Mouse (Mus musculus): ENCODE results near the gene Rgl2. TPM values are rescaled to one million over a fixed set of nuclear protein-coding genes. Genes with fewer than 3 reads are reported as not detected.
A peak's percentile ranks its signal among the peaks of the same experiment; 100 is the strongest.

Rgl2 gene
- total RNA-seq, 2 experiments from 2014 or later, result 5.2 to 9.7 TPM

- peak; percentile 68 for ATAC-seq (replicated peaks; ENCODE audit: low FRiP score, poor library complexity, severe bottlenecking)
Measured at GRCm38 (mm10) chr17:33919351-33920281, 9.7 kb upstream of the Rgl2 start.

- ATAC-seq (replicated peaks; ENCODE audit: low FRiP score, poor library complexity, severe bottlenecking), result peak; percentile 61
Measured at GRCm38 (mm10) chr17:33920282-33921097, 8.9 kb upstream of the Rgl2 start.

- ATAC-seq (replicated peaks; ENCODE audit: low FRiP score, poor library complexity, severe bottlenecking), result no peak
Measured at GRCm38 (mm10) chr17:33921361-33921760, 8.0 kb upstream of the Rgl2 start.

- no peak for ATAC-seq (replicated peaks; ENCODE audit: low FRiP score, poor library complexity, severe bottlenecking)
Measured at GRCm38 (mm10) chr17:33924577-33925283, 4.6 kb upstream of the Rgl2 start.

- ATAC-seq (replicated peaks; ENCODE audit: low FRiP score, poor library complexity, severe bottlenecking), result no peak
Measured at GRCm38 (mm10) chr17:33925406-33926116, 3.8 kb upstream of the Rgl2 start.

- no peak for ATAC-seq (replicated peaks; ENCODE audit: low FRiP score, poor library complexity, severe bottlenecking)
Measured at GRCm38 (mm10) chr17:33926207-33926932, 3.0 kb upstream of the Rgl2 start.

- no peak for ATAC-seq (replicated peaks; ENCODE audit: low FRiP score, poor library complexity, severe bottlenecking)
Measured at GRCm38 (mm10) chr17:33928251-33928947, 944 bp upstream of the Rgl2 start.

GRCm38 (mm10) chr17:33930280-33931158 is 1.2 kb downstream of the Rgl2 start:
- no peak for ATAC-seq (replicated peaks; ENCODE audit: low FRiP score, poor library complexity, severe bottlenecking)

GRCm38 (mm10) chr17:33931159-33931866 is 2.0 kb downstream of the Rgl2 start:
- ATAC-seq (replicated peaks; ENCODE audit: low FRiP score, poor library complexity, severe bottlenecking), result no peak

GRCm38 (mm10) chr17:33931947-33932346 is 2.6 kb downstream of the Rgl2 start:
- no peak for ATAC-seq (replicated peaks; ENCODE audit: low FRiP score, poor library complexity, severe bottlenecking)

GRCm38 (mm10) chr17:33932448-33932847 is 3.1 kb downstream of the Rgl2 start:
- no peak for ATAC-seq (replicated peaks; ENCODE audit: low FRiP score, poor library complexity, severe bottlenecking)

GRCm38 (mm10) chr17:33932970-33933369 is 3.6 kb downstream of the Rgl2 start:
- no peak for ATAC-seq (replicated peaks; ENCODE audit: low FRiP score, poor library complexity, severe bottlenecking)

- no peak for ATAC-seq (replicated peaks; ENCODE audit: low FRiP score, poor library complexity, severe bottlenecking)
Measured at GRCm38 (mm10) chr17:33935422-33936055, 6.2 kb downstream of the Rgl2 start.

- ATAC-seq (replicated peaks; ENCODE audit: low FRiP score, poor library complexity, severe bottlenecking), result no peak
Measured at GRCm38 (mm10) chr17:33936993-33937392, 7.7 kb downstream of the Rgl2 start.

- ATAC-seq (replicated peaks; ENCODE audit: low FRiP score, poor library complexity, severe bottlenecking), result no peak
Measured at GRCm38 (mm10) chr17:33938783-33939182, 9.4 kb downstream of the Rgl2 start.

GRCm38 (mm10) chr17:33940206-33940805 is 11.0 kb downstream of the Rgl2 start, which contains the start of the genes Pfdn6 and Wdr46:
Gene Pfdn6, minus strand, starts transcription at chr17:33940343.
Gene Wdr46, plus strand, starts transcription at chr17:33940660.
- peak; percentile 95 for ATAC-seq (replicated peaks; ENCODE audit: low FRiP score, poor library complexity, severe bottlenecking)
